Mouse (Mus musculus) heart, adult 2 months (tissue): ENCODE data around the gene Extl1. TPM values are rescaled to one million over a fixed set of nuclear protein-coding genes. Genes with fewer than 3 reads are reported as not detected.
"Not testable (repeated sequence)": the region's sequence is repeated elsewhere in the genome, so short reads cannot be mapped to it uniquely, and the experiment has no call there.

Experiments
- DNase-seq, 2 experiments: peaks; one replicate each; pipeline ENCODE4 v3.0.0; 2021
- H3K27ac ChIP-seq: fragments of 200-600 bp; 2 replicates; pipeline ENCODE4 v1.8.1; 2022
- H3K27me3 ChIP-seq: fragments of 200-500 bp; 2 replicates; pipeline ENCODE4 v1.6.1; 2012; ENCODE audit warnings: mild to moderate bottlenecking, low read length, inconsistent platforms, mixed read lengths; ENCODE audit not compliant: control insufficient read depth, insufficient read depth
- H3K36me3 ChIP-seq: fragments of 200-500 bp; 2 replicates; pipeline ENCODE4 v1.6.1; 2012; ENCODE audit warnings: low read length, inconsistent platforms; ENCODE audit not compliant: control insufficient read depth, insufficient read depth
- H3K4me1 ChIP-seq: fragments of 200-500 bp; 2 replicates; pipeline ENCODE4 v1.6.1; 2011; ENCODE audit warnings: low read length; ENCODE audit not compliant: control insufficient read depth, insufficient read depth
- H3K4me3 ChIP-seq: fragments of 200-600 bp; 2 replicates; pipeline ENCODE4 v1.8.1; 2022
- H3K79me2 ChIP-seq: fragments of 200-500 bp; replicated peaks from 2 replicates; pipeline ENCODE4 v1.6.1; 2012; ENCODE audit warnings: mild to moderate bottlenecking, inconsistent platforms, low read length, moderate library complexity, mixed read lengths; ENCODE audit not compliant: control insufficient read depth, insufficient read depth
- H3K9ac ChIP-seq: fragments of 200-500 bp; 2 replicates; pipeline ENCODE4 v1.6.1; 2012; ENCODE audit warnings: low read depth, mild to moderate bottlenecking, control low read depth, inconsistent platforms, low read length, mixed read lengths
- CTCF ChIP-seq: fragments of 200-600 bp; IDR thresholded peaks from 2 replicates; pipeline ENCODE4 v1.8.1; 2022; ENCODE audit warnings: antibody characterized with exemption, mild to moderate bottlenecking, moderate library complexity
- EP300 ChIP-seq: fragments of 200-500 bp; IDR thresholded peaks from 2 replicates; pipeline ENCODE4 v1.6.1; 2011; ENCODE audit warnings: low read depth, low read length, control low read depth; ENCODE audit not compliant: insufficient read depth
- POLR2A ChIP-seq: fragments of 200-500 bp; IDR thresholded peaks from 2 replicates; pipeline ENCODE4 v1.6.1; 2011; ENCODE audit warnings: mild to moderate bottlenecking, low read depth, low read length, control low read depth; ENCODE audit not compliant: insufficient read depth
- WGBS: fragments of 180-500 bp; shearing (Covaris S2); methylation state at CpG from one replicate; pipeline ENCODE4 v1.1.7; 2018; 5-methylcytosine and 5-hydroxymethylcytosine counted together
- intact Hi-C: fragments of 180-260 bp; cut with DNase I; formaldehyde crosslinking; loops from one replicate; pipeline ENCODE4 v1.15.1; 2025
- polyA plus RNA-seq: library from polyadenylated mRNA; depleted of rRNA; stranded (reverse); fragments of >200 nt; gene quantifications from 2 replicates; pipeline ENCODE4 v1.2.3, GENCODE M21; 2012
- total RNA-seq, 2 experiments: library from RNA; stranded (reverse); gene quantifications; 2 replicates each; pipeline ENCODE4 v1.2.3; 2021

Extl1 gene
- total and polyA plus RNA-seq, 3 experiments, result 18.0 to 23.7 (median 19.6) TPM

DNA sequence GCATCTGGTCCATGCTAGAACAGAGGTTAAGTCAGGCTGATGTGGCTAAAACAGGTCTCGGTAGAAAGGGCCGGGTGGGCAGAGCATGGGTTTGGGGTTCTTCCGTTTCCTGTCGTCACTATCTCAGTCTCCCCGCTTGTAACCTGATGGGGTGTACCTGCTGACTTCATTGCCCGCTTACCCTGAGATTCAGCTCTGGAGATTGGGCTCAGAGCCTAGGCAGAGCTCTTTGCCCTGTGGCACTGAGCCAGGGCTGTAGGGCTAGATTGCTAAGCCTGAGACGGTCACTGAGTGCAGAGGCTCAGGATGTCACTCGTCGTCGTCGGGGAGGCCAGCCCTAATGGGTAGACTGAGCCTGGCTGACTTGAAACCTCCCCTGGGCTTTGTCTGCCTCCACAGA, 35.6 kb downstream of the Extl1 start:
- no peak for TF ChIP-seq POLR2A
- no peak for TF ChIP-seq CTCF
- no peak for TF ChIP-seq EP300
- no peaks in the 10 kb centered on the region for H3K79me2 ChIP-seq
- H3K36me3 ChIP-seq, result no peaks in the 10 kb centered on the region
- intact Hi-C loops, result no loop called here
- H3K27me3 ChIP-seq, result peaks cover 10% of the 10 kb centered on the region
- peak; percentile 29 to 45 for DNase-seq
- no peak overlapping the region for H3K4me3 ChIP-seq
- no peak overlapping the region for H3K27ac ChIP-seq
- 38% methylated on average over 11 of the region's 11 CpGs for WGBS
- H3K9ac ChIP-seq, result no peak overlapping the region
- no peaks in the 10 kb centered on the region; the same call in 1 of the 2 replicates for H3K4me1 ChIP-seq

- WGBS, result 91% methylated on average over 15 of the region's 15 CpGs
- intact Hi-C loops, result no loop called here
- H3K79me2 ChIP-seq, result no peaks in the 10 kb centered on the region
- no peak overlapping the region for H3K9ac ChIP-seq
- no peak for TF ChIP-seq EP300
- no peak for TF ChIP-seq POLR2A
- TF ChIP-seq CTCF, result no peak
- H3K4me1 ChIP-seq, result no peaks in the 10 kb centered on the region
- no peaks in the 10 kb centered on the region for H3K36me3 ChIP-seq
- no peak overlapping the region for H3K27ac ChIP-seq
- no peak overlapping the region for H3K4me3 ChIP-seq
- DNase-seq, result no peak
- peaks cover 12% of the 10 kb centered on the region for H3K27me3 ChIP-seq
These were observed 37.8 kb downstream of the Extl1 start for GRCm38 (mm10) chr4:134345802-134346201.

GRCm38 (mm10) chr4:134344620-134345019, 39.0 kb downstream of the Extl1 start:
- H3K36me3 ChIP-seq, result no peaks in the 10 kb centered on the region

GRCm38 (mm10) chr4:134343071-134344031, 40.3 kb downstream of the Extl1 start, which contains the start of gene Slc30a2:
Slc30a2 (plus strand) TSS chr4:134343181.
- TF ChIP-seq EP300, result no peak
- no peak for TF ChIP-seq CTCF
- TF ChIP-seq POLR2A, result no peak
- Histone ChIP-seq H3K27ac (no peak within 1 kb of the TSS), H3K4me1 (no peaks in the 10 kb centered on the region), H3K27me3 (peaks cover 12% of the 10 kb centered on the region), H3K9ac (no peak within 1 kb of the TSS), H3K36me3 (no peaks in the 10 kb centered on the region), H3K4me3 (no peak within 1 kb of the TSS; the same call in 1 of the 2 replicates), H3K79me2 (no peaks in the 10 kb centered on the region)
- no peak for DNase-seq
- 8% methylated on average over 61 of the region's 61 CpGs for WGBS
- intact Hi-C loops, result no loop called here

More at GRCm38 (mm10) chr4:134344620-134345019, 39.0 kb downstream of the Extl1 start:
- DNase-seq, result no peak
- Histone ChIP-seq H3K27me3 (peaks cover 12% of the 10 kb centered on the region), H3K27ac (no peak overlapping the region), H3K9ac (no peak overlapping the region), H3K79me2 (no peaks in the 10 kb centered on the region), H3K4me1 (no peaks in the 10 kb centered on the region), H3K4me3 (no peak overlapping the region)
- intact Hi-C loops, result no loop called here
- TF ChIP-seq EP300 (no peak), POLR2A (no peak), CTCF (0 out of 2 replicates have a peak, but pooled peaks have one; percentile 2)
- 61% methylated on average over 3 of the region's 3 CpGs for WGBS

DNA sequence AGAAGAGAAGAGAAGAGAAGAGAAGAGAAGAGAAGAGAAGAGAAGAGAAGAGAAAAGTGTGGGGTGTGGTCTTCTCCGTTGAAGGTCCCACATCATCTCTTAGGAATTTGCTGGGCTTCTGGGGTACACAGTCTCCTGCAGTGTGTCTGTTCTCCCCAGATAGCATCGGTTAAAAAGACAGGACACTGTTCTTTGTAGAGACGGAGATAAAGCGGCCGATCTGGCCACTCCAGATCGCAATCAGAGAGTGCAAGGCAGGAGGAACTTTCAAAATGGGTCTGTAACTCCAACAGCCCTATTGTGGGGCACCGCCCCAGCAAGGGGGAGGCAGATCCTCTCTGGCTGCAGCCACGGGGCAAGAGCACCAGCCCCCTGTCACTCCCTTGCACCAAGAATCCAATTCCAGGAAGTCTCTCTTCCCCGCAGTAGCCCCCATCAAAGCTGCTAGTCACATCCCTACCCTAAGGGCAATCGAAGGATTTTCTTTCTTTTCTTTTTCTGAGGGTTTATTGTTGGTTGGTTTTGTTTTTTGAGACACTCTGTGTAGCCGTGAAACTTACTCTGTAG, 41.4 kb downstream of the Extl1 start:
- no peak overlapping the region for H3K4me3 ChIP-seq
- H3K27me3 ChIP-seq, result peaks cover 12% of the 10 kb centered on the region
- 36% methylated on average over 11 of the region's 11 CpGs for WGBS
- no peaks in the 10 kb centered on the region for H3K4me1 ChIP-seq
- no peaks in the 10 kb centered on the region for H3K79me2 ChIP-seq
- TF ChIP-seq EP300 (no peak), CTCF (no peak), POLR2A (no peak)
- no peak for DNase-seq
- intact Hi-C loops, result no loop called here
- no peaks in the 10 kb centered on the region for H3K36me3 ChIP-seq
- no peak overlapping the region for H3K9ac ChIP-seq
- no peak overlapping the region for H3K27ac ChIP-seq

DNA sequence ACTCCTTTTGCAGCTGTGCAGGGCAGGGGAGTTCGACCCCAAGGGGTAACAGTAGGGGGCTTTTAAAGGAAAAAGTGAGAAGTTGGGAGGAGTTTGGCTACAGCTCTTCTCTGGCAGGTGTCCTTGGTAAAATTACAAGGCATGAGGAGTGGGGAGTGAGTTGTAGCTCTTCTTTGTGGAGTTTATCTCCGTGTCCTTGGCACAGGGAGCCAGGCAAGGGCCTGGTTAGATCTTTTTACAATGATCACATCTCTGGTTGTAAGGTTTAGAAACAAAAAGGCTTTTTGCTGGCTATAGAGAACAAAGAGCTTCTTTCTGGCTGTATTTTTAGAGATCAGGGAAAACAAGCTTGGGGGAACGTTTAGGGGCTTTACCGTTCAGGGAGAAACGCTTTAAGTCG, 42.4 kb downstream of the Extl1 start:
- H3K4me3 ChIP-seq, intact Hi-C loops, DNase-seq, H3K27ac ChIP-seq, H3K79me2 ChIP-seq, H3K36me3 ChIP-seq, H3K9ac ChIP-seq, H3K4me1 ChIP-seq: not testable (repeated sequence)
- peaks cover 12% of the 10 kb centered on the region for H3K27me3 ChIP-seq
- 74% methylated on average over 6 of the region's 6 CpGs for WGBS
